Mouse (Mus musculus): ENCODE data around the gene Acy3. TPM values are rescaled to one million over a fixed set of nuclear protein-coding genes. Genes with fewer than 3 reads are reported as not detected.

Gene Acy3
- polyA plus RNA-seq, 1 experiment from 2014 or later: 9.9 TPM

DNA sequence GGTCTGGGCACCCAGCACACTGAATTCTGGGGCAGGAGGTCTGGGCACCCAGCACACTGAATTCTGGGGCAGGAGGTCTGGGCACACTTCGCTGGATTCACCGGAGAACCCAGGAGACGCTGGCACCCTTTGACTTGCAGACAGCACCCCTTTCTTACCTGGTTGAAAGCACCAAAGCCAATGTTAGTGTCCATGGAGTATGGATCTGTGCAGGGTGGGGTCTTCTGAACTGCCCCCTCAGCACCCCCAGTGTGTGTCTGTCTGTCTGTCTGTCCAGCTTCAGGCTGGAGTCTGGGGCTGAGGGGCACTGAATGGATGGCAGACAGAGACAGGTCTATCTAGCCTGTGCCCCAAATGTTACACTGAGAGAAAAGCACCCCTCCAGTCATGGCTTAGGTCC is 5.2 kb downstream of the Acy3 start:
- WGBS: 97% methylated on average over 3 of the region's 3 CpGs
- no peak for TF ChIP-seq CTCF (IDR thresholded peaks at IDR 0.05; ENCODE audit: low read depth)
- no peak for TF ChIP-seq EP300 (optimal IDR thresholded peaks at IDR 0.05)
- no peaks in the 10 kb centered on the region for H3K9me3 ChIP-seq (ENCODE audit: control insufficient read depth, low read length)
- 0 out of 2 replicates have a peak, but pooled peaks cover 4% of the 10 kb centered on the region for H3K4me1 ChIP-seq (replicated peaks; ENCODE audit: control insufficient read depth, insufficient read depth)
- H3K4me2 ChIP-seq (replicated peaks; ENCODE audit: low read depth): no peak overlapping the region
- H3K27me3 ChIP-seq (ENCODE audit: control insufficient read depth, insufficient read depth, low read length): no peaks in the 10 kb centered on the region
- no peak overlapping the region for H3K9ac ChIP-seq (ENCODE audit: low read length)
- H3K27ac ChIP-seq (replicated peaks): no peak overlapping the region
- no peak overlapping the region for H3K4me3 ChIP-seq (ENCODE audit: low read depth, low read length)
- ATAC-seq (ENCODE audit: low FRiP score, low TSS enrichment): no peak
- DNase-seq (ENCODE audit: low spot score): no peak
- no peaks in the 10 kb centered on the region for H3K36me3 ChIP-seq (ENCODE audit: control insufficient read depth, insufficient read depth, low read length)

DNA sequence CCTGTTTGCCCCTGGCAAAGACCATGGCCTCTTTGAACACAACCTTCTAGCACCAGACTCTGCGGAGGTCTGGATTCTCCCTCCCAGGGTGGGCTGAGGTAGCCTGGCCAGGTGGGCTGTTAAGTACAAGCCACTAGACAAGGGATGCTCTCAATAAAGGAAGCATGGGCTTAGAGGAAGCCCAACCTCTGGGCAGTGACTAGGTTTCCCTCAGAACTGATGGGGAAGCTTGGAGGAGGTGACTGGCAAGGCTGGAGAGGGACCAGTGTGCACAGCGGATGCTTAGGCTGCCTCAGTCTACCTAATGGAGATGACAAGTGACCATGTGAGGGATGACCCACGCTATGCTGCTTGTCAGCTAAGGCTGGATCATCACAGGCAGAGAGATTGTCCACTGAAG is 5.6 kb downstream of the Acy3 start:
- ATAC-seq (ENCODE audit: low FRiP score, low TSS enrichment): no peak

DNA sequence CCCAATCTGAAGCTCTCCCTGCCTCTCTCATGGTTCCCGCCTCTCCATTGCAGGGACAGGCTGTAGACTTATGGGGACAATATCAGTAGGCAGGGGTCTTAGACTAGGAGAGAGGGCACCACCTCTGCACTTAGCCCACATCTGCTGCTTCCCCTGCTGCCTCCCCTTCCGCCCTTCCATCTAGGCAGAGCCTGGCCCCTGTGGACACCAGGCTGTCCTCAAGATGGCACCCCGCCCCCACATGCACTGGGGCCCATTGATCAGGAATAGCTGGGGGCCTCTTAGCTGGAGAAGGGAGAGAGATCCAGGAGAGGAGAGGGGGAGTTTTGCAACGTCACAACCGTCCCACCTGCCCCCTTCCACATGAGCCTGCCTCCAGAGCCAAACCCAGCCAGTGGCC is 6.0 kb downstream of the Acy3 start, which contains the start of gene Tbx10:
Tbx10 (plus strand) TSS at position 337 of the 400 bp plus-strand sequence.
- H3K27me3 ChIP-seq (ENCODE audit: control insufficient read depth, insufficient read depth, low read length): no peaks in the 10 kb centered on the region
- no peak for TF ChIP-seq EP300 (optimal IDR thresholded peaks at IDR 0.05)
- TF ChIP-seq CTCF (IDR thresholded peaks at IDR 0.05; ENCODE audit: low read depth): no peak
- H3K4me2 ChIP-seq (replicated peaks; ENCODE audit: low read depth): no peak within 1 kb of the TSS
- WGBS: 51% methylated on average over 5 of the region's 5 CpGs
- no peaks in the 10 kb centered on the region for H3K4me1 ChIP-seq (replicated peaks; ENCODE audit: control insufficient read depth, insufficient read depth)
- ATAC-seq (ENCODE audit: low FRiP score, low TSS enrichment): no peak
- no peak within 1 kb of the TSS for H3K4me3 ChIP-seq (ENCODE audit: low read depth, low read length)
- H3K9ac ChIP-seq (ENCODE audit: low read length): no peak within 1 kb of the TSS
- no peak within 1 kb of the TSS for H3K27ac ChIP-seq (replicated peaks)
- H3K9me3 ChIP-seq (ENCODE audit: control insufficient read depth, low read length): no peaks in the 10 kb centered on the region
- no peak for DNase-seq (ENCODE audit: low spot score)
- no peaks in the 10 kb centered on the region for H3K36me3 ChIP-seq (ENCODE audit: control insufficient read depth, insufficient read depth, low read length)

More for the DNA sequence above, 5.6 kb downstream of the Acy3 start:
- no peak for TF ChIP-seq EP300 (optimal IDR thresholded peaks at IDR 0.05)
- no peak for TF ChIP-seq CTCF (IDR thresholded peaks at IDR 0.05; ENCODE audit: low read depth)
- no peak overlapping the region for H3K27ac ChIP-seq (replicated peaks)
- no peak overlapping the region for H3K4me3 ChIP-seq (ENCODE audit: low read depth, low read length)
- H3K9ac ChIP-seq (ENCODE audit: low read length): no peak overlapping the region
- no peak overlapping the region for H3K4me2 ChIP-seq (replicated peaks; ENCODE audit: low read depth)
- H3K4me1 ChIP-seq (replicated peaks; ENCODE audit: control insufficient read depth, insufficient read depth): 0 out of 2 replicates have a peak, but pooled peaks cover under 1% of the 10 kb centered on the region
- no peaks in the 10 kb centered on the region for H3K36me3 ChIP-seq (ENCODE audit: control insufficient read depth, insufficient read depth, low read length)
- no peaks in the 10 kb centered on the region for H3K9me3 ChIP-seq (ENCODE audit: control insufficient read depth, low read length)
- WGBS: 86% methylated on average over 3 of the region's 3 CpGs
- no peak for DNase-seq (ENCODE audit: low spot score)
- no peaks in the 10 kb centered on the region for H3K27me3 ChIP-seq (ENCODE audit: control insufficient read depth, insufficient read depth, low read length)

DNA sequence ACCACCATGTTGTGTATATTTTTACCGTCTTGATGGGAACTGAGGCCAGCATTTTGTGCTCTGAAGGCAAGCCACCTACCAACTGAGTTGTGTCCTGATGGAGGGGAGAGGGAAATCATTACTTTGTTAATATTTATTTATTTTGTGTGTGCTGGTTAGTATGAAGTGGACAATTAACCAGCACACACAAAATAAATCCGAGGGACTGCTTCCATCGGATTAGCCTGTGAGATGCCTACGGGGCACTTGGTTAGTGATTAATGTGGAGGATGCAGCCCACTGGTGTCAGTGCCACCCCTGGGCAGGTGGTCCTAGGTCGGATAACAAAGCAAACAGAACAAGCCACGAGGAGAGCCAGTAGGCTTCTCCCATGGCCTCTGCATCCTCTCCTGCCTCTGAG is 8.6 kb downstream of the Acy3 start:
- Histone ChIP-seq H3K9me3 (ENCODE audit: control insufficient read depth, low read length) (no peaks in the 10 kb centered on the region), H3K4me2 (replicated peaks; ENCODE audit: low read depth) (no peak overlapping the region), H3K4me1 (replicated peaks; ENCODE audit: control insufficient read depth, insufficient read depth) (no peaks in the 10 kb centered on the region; the same call in 1 of the 2 replicates), H3K4me3 (ENCODE audit: low read depth, low read length) (no peak overlapping the region), H3K9ac (ENCODE audit: low read length) (no peak overlapping the region), H3K27me3 (ENCODE audit: control insufficient read depth, insufficient read depth, low read length) (no peaks in the 10 kb centered on the region), H3K27ac (replicated peaks) (no peak overlapping the region), H3K36me3 (ENCODE audit: control insufficient read depth, insufficient read depth, low read length) (no peaks in the 10 kb centered on the region)
- ATAC-seq (ENCODE audit: low FRiP score, low TSS enrichment) (no peak), DNase-seq (ENCODE audit: low spot score) (no peak)
- WGBS: 62% methylated on average over 6 of the region's 6 CpGs
- TF ChIP-seq EP300 (optimal IDR thresholded peaks at IDR 0.05): no peak
- no peak for TF ChIP-seq CTCF (IDR thresholded peaks at IDR 0.05; ENCODE audit: low read depth)

DNA sequence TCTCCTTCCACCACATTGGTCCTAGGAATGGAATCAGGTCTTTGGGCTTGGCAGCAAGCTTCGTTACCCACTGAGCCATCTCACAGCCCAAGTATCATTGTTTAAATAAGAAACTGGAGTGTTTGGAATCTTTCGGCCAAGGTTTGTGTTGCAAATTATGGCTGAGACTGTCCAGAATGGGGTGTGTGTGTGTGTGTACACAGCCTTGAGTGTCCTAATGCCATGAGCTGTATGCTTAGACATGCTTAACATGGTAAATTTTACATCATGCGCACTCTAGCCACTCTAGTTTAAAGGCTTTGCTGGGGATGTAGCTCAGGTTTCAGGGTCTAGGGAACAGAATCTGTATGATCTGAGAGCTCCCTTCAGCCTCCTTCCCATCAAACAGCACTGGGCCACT is 9.1 kb downstream of the Acy3 start:
- no peak for ATAC-seq (ENCODE audit: low FRiP score, low TSS enrichment)
- no peak overlapping the region for H3K4me2 ChIP-seq (replicated peaks; ENCODE audit: low read depth)
- H3K4me3 ChIP-seq (ENCODE audit: low read depth, low read length): no peak overlapping the region
- H3K36me3 ChIP-seq (ENCODE audit: control insufficient read depth, insufficient read depth, low read length): no peaks in the 10 kb centered on the region
- WGBS: 69% methylated on average over 3 of the region's 3 CpGs
- no peak overlapping the region for H3K27ac ChIP-seq (replicated peaks)
- H3K9me3 ChIP-seq (ENCODE audit: control insufficient read depth, low read length): no peaks in the 10 kb centered on the region
- TF ChIP-seq EP300 (optimal IDR thresholded peaks at IDR 0.05) (no peak), CTCF (IDR thresholded peaks at IDR 0.05; ENCODE audit: low read depth) (no peak)
- H3K9ac ChIP-seq (ENCODE audit: low read length): no peak overlapping the region
- DNase-seq (ENCODE audit: low spot score): no peak
- no peaks in the 10 kb centered on the region for H3K27me3 ChIP-seq (ENCODE audit: control insufficient read depth, insufficient read depth, low read length)
- no peaks in the 10 kb centered on the region; the same call in 1 of the 2 replicates for H3K4me1 ChIP-seq (replicated peaks; ENCODE audit: control insufficient read depth, insufficient read depth)

DNA sequence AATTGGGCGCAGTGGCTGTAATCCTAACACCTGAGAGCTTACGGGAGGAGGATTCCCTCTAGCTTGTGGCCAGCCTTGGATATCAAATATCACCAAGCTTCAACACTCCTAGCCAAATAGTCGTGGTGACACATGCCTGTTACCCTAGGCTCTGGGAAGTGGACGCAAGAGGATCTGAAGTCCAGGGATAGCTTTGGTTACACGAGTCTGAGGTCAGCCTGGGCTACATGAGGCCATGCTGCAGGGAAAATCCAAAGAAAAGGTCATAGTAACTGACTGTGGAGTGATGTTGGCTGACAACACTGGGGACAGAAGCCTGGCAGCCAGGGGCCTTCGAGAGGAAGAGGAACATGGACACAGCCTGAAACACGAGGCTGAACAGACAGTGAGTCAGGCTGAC is 9.7 kb downstream of the Acy3 start:
- no peak overlapping the region for H3K4me3 ChIP-seq (ENCODE audit: low read depth, low read length)
- TF ChIP-seq EP300 (optimal IDR thresholded peaks at IDR 0.05): no peak
- TF ChIP-seq CTCF (IDR thresholded peaks at IDR 0.05; ENCODE audit: low read depth): no peak
- ATAC-seq (ENCODE audit: low FRiP score, low TSS enrichment) (no peak), DNase-seq (ENCODE audit: low spot score) (no peak)
- H3K9ac ChIP-seq (ENCODE audit: low read length): no peak overlapping the region
- H3K4me1 ChIP-seq (replicated peaks; ENCODE audit: control insufficient read depth, insufficient read depth): peaks cover 1% of the 10 kb centered on the region; the same call in 1 of the 2 replicates
- H3K27me3 ChIP-seq (ENCODE audit: control insufficient read depth, insufficient read depth, low read length): no peaks in the 10 kb centered on the region
- 65% methylated on average over 7 of the region's 7 CpGs for WGBS
- no peaks in the 10 kb centered on the region for H3K9me3 ChIP-seq (ENCODE audit: control insufficient read depth, low read length)
- no peak overlapping the region for H3K4me2 ChIP-seq (replicated peaks; ENCODE audit: low read depth)
- no peak overlapping the region for H3K27ac ChIP-seq (replicated peaks)
- no peaks in the 10 kb centered on the region for H3K36me3 ChIP-seq (ENCODE audit: control insufficient read depth, insufficient read depth, low read length)

Measured in stomach, postnatal 0 days (tissue).